Mouse (Mus musculus) embryonic facial prominence, embryonic 11.5 days (tissue): Measurements from ENCODE around the gene Eri3. TPM values are rescaled to one million over a fixed set of nuclear protein-coding genes. Genes with fewer than 3 reads are reported as not detected.

Source experiments
- ATAC-seq: fragments of 200-750 bp; cut with Nextera tagmentation; replicated peaks from 2 replicates; pipeline ENCODE4 v1.8.0; 2017; ENCODE audit warnings: low read depth; ENCODE audit not compliant: insufficient number of reproducible peaks, low FRiP score, low TSS enrichment
- DNase-seq: peaks from one replicate; pipeline ENCODE4 v3.0.0-alpha.2; 2015; ENCODE audit warnings: low spot score
- H3K27ac ChIP-seq: fragments of 300-500 bp; sonication (generic); replicated peaks from 2 replicates; pipeline ENCODE4 v1.5.1; 2014; ENCODE audit warnings: mild to moderate bottlenecking, low read depth, low read length, control low read depth
- H3K27me3 ChIP-seq: fragments of 300-500 bp; sonication (generic); 2 replicates; pipeline ENCODE4 v1.6.1; 2014; ENCODE audit warnings: mild to moderate bottlenecking, low read length, moderate library complexity, mixed read lengths; ENCODE audit not compliant: control insufficient read depth, insufficient read depth
- H3K36me3 ChIP-seq: fragments of 300-500 bp; sonication (generic); replicated peaks from 2 replicates; pipeline ENCODE4 v1.6.1; 2014; ENCODE audit warnings: low read depth, mild to moderate bottlenecking, low read length, moderate library complexity, mixed read lengths; ENCODE audit not compliant: control insufficient read depth, insufficient read depth
- H3K4me1 ChIP-seq: fragments of 300-500 bp; sonication (generic); 2 replicates; pipeline ENCODE4 v1.6.1; 2014; ENCODE audit warnings: low read length, mixed read lengths; ENCODE audit not compliant: control insufficient read depth, insufficient read depth
- H3K4me2 ChIP-seq: fragments of 300-500 bp; sonication (generic); 2 replicates; pipeline ENCODE4 v1.6.1; 2014; ENCODE audit warnings: low read depth, mild to moderate bottlenecking, control low read depth, low read length, moderate library complexity
- H3K4me3 ChIP-seq: fragments of 300-500 bp; sonication (generic); 2 replicates; pipeline ENCODE4 v1.5.1; 2014; ENCODE audit warnings: low read depth, low read length, control low read depth
- H3K9ac ChIP-seq: fragments of 300-500 bp; sonication (generic); replicated peaks from 2 replicates; pipeline ENCODE4 v1.6.1; 2014; ENCODE audit warnings: mild to moderate bottlenecking, control low read depth, low read length
- H3K9me3 ChIP-seq: fragments of 300-500 bp; sonication (generic); replicated peaks from 2 replicates; pipeline ENCODE4 v1.6.1; 2016; ENCODE audit warnings: mild to moderate bottlenecking, low read length, inconsistent platforms, mixed read lengths; ENCODE audit not compliant: control insufficient read depth
- WGBS: fragments of 180-500 bp; shearing (Covaris S2); extraction: QIAGEN DNeasy Blood & Tissue Kit; methylation state at CpG from one replicate; pipeline ENCODE4 v1.1.7; 2014; 5-methylcytosine and 5-hydroxymethylcytosine counted together
- polyA plus RNA-seq: library from polyadenylated mRNA; unstranded; fragments of >200 nt; fragmentation: Nextera tagmentation; extraction: Ambion mirVana; gene quantifications from 2 replicates; pipeline ENCODE4 v1.2.1, GENCODE M21; 2014

The Eri3 gene
- polyA plus RNA-seq, 1 experiment from 2014 or later = 112 TPM

GRCm38 (mm10) chr4:117630053-117630670, 80.0 kb downstream of the Eri3 start:
- Histone ChIP-seq H3K9ac (no peak overlapping the region), H3K4me2 (no peak overlapping the region), H3K4me3 (no peak overlapping the region), H3K9me3 (no peaks in the 10 kb centered on the region), H3K4me1 (no peaks in the 10 kb centered on the region), H3K27me3 (no peaks in the 10 kb centered on the region), H3K36me3 (no peaks in the 10 kb centered on the region), H3K27ac (no peak overlapping the region)
- ATAC-seq (no peak), DNase-seq (no peak)
- 78% methylated on average over 6 of the region's 6 CpGs for WGBS

- H3K9me3 ChIP-seq = no peaks in the 10 kb centered on the region
- H3K27me3 ChIP-seq = no peaks in the 10 kb centered on the region
- H3K4me3 ChIP-seq = no peak overlapping the region
- WGBS = 90% methylated on average over 5 of the region's 5 CpGs
- no peak overlapping the region for H3K4me2 ChIP-seq
- H3K27ac ChIP-seq = no peak overlapping the region
- DNase-seq (no peak), ATAC-seq (no peak)
- H3K4me1 ChIP-seq = no peaks in the 10 kb centered on the region
- no peak overlapping the region for H3K9ac ChIP-seq
- no peaks in the 10 kb centered on the region for H3K36me3 ChIP-seq
These were observed 83.4 kb downstream of the Eri3 start for GRCm38 (mm10) chr4:117633527-117633926.

DNA sequence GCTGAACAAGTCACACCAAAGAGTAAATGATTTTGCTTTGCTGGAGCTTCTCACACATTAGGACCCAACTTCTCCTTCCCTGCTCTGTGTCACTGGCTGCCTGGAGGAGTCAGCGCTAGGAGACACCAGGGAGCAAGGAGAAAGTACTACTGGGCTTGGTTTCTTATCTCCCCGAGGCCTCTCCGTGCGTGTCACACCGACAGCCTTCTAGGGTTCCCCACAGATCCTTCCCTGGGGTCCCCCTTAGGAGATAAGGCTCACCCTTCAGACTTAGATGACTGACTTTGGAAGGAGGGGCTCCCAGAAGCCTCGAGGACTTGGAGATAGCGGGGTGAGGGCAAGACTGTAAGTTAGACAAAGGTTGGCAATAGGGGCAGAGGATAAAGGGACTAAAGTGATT, 84.5 kb downstream of the Eri3 start:
- Histone ChIP-seq H3K27ac (no peak overlapping the region), H3K9ac (no peak overlapping the region), H3K4me2 (no peak overlapping the region), H3K9me3 (no peaks in the 10 kb centered on the region), H3K36me3 (no peaks in the 10 kb centered on the region), H3K27me3 (no peaks in the 10 kb centered on the region), H3K4me3 (no peak overlapping the region), H3K4me1 (no peaks in the 10 kb centered on the region)
- no peak for ATAC-seq
- DNase-seq = no peak
- 94% methylated on average over 7 of the region's 7 CpGs for WGBS

GRCm38 (mm10) chr4:117636152-117636551, 86.0 kb downstream of the Eri3 start:
- DNase-seq (no peak), ATAC-seq (no peak)
- Histone ChIP-seq H3K9me3 (no peaks in the 10 kb centered on the region), H3K9ac (no peak overlapping the region), H3K36me3 (no peaks in the 10 kb centered on the region), H3K4me2 (no peak overlapping the region), H3K4me3 (no peak overlapping the region), H3K27ac (no peak overlapping the region), H3K4me1 (no peaks in the 10 kb centered on the region), H3K27me3 (no peaks in the 10 kb centered on the region)
- 89% methylated on average over 4 of the region's 4 CpGs for WGBS

DNA sequence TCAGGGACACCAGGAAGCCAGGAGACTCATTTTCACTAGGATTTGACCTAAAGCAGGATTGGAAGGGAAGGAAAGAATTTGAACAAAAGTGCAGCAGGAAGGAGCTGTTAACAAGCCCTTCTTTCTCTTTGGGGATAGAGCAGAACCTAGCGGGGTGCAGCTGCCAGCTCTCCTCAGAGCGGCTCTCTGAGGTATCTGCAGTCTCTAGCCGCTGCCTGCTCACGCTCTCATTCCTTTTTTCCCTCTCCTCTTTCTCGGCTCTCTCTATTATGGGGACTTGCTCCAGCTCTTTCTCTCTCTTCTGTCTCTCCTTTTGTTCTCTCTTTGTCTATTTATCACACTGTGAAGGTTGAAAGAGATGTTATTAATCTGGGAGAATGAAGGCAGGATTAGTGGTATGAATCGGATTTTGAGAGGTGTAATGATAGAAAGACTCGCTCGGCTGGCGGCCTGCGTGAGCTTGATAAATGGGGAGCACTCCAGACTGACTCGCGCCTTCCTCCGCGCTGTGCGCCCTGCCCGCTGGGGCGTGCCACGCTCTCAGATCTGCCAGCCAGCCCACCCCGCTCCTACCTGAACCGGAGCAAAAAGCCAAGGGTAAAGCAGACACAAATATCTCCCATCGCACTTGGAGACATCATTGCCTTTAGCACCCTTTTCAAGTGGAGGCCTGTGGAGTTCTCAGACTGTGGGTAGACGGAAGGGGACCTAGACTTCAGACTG, 86.9 kb downstream of the Eri3 start:
- 69% methylated on average over 22 of the region's 22 CpGs for WGBS
- no peaks in the 10 kb centered on the region for H3K9me3 ChIP-seq
- no peak overlapping the region for H3K9ac ChIP-seq
- no peaks in the 10 kb centered on the region for H3K4me1 ChIP-seq
- ATAC-seq (no peak), DNase-seq (no peak)
- no peak overlapping the region for H3K4me2 ChIP-seq
- no peak overlapping the region for H3K27ac ChIP-seq
- no peak overlapping the region for H3K4me3 ChIP-seq
- no peaks in the 10 kb centered on the region for H3K27me3 ChIP-seq
- H3K36me3 ChIP-seq = no peaks in the 10 kb centered on the region

GRCm38 (mm10) chr4:117640925-117641703, 90.9 kb downstream of the Eri3 start:
- Histone ChIP-seq H3K36me3 (no peaks in the 10 kb centered on the region), H3K4me3 (no peak overlapping the region), H3K27ac (no peak overlapping the region), H3K9ac (no peak overlapping the region), H3K9me3 (no peaks in the 10 kb centered on the region), H3K4me2 (no peak overlapping the region), H3K27me3 (no peaks in the 10 kb centered on the region), H3K4me1 (no peaks in the 10 kb centered on the region)
- no peak for ATAC-seq
- 89% methylated on average over 1 of the region's 1 CpGs for WGBS
- no peak for DNase-seq

GRCm38 (mm10) chr4:117641804-117642203, 91.6 kb downstream of the Eri3 start:
- Histone ChIP-seq H3K36me3 (no peaks in the 10 kb centered on the region), H3K27me3 (no peaks in the 10 kb centered on the region), H3K4me2 (no peak overlapping the region), H3K4me3 (no peak overlapping the region), H3K9me3 (no peaks in the 10 kb centered on the region), H3K9ac (no peak overlapping the region), H3K4me1 (no peaks in the 10 kb centered on the region), H3K27ac (no peak overlapping the region)
- DNase-seq (no peak), ATAC-seq (no peak)
- 64% methylated on average over 1 of the region's 1 CpGs for WGBS

DNA sequence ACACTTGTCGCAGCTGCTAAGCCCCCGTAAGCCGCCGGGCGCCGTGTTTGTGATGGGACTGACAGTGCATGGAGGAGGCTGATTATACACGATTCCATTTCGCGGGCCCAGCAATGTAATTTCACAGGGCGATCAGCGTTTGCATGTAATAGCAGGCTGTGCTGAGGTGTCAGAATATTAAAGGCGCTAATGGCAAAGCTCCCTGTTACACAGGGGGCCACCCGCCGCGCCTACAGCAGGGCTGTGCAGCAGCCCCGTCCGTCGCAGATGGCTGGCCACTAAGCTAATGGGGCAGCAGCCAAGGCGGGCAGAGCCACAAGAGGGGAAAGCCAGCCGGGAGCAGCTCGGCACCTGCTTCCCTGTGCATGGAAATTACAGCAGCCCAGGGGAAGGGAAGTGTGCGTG, 94.9 kb downstream of the Eri3 start:
- no peak overlapping the region for H3K9ac ChIP-seq
- DNase-seq = no peak

More for the DNA sequence above, 94.9 kb downstream of the Eri3 start:
- H3K9me3 ChIP-seq = no peaks in the 10 kb centered on the region
- no peaks in the 10 kb centered on the region for H3K36me3 ChIP-seq
- H3K27me3 ChIP-seq = no peaks in the 10 kb centered on the region
- H3K4me1 ChIP-seq = no peaks in the 10 kb centered on the region; the same call in 1 of the 2 replicates
- 57% methylated on average over 22 of the region's 22 CpGs for WGBS
- peak; percentile 83 for ATAC-seq
- no peak overlapping the region for H3K4me3 ChIP-seq
- no peak overlapping the region for H3K27ac ChIP-seq
- peak overlapping the region; percentile 10; the same call in 1 of the 2 replicates for H3K4me2 ChIP-seq
